Mouse (Mus musculus): ENCODE data around the gene Gm38392. TPM values are rescaled to one million over a fixed set of nuclear protein-coding genes. Genes with fewer than 3 reads are reported as not detected.

Gm38392 gene
- polyA plus RNA-seq, 1 experiment from 2014 or later, result 0.26 TPM

GRCm38 (mm10) chr3:88215553-88216004, 71.4 kb downstream of the Gm38392 start:
- H3K4me3 ChIP-seq, result peak overlapping the region; percentile 24; the same call in 1 of the 2 replicates

GRCm38 (mm10) chr3:88214971-88215552, 71.9 kb downstream of the Gm38392 start:
- WGBS, result under 1% methylated on average over 48 of the region's 48 CpGs
- H3K4me3 ChIP-seq, result peak overlapping the region; percentile 24
- no peak for DNase-seq (ENCODE audit: low spot score)
- H3K9me3 ChIP-seq (replicated peaks), result no peaks in the 10 kb centered on the region
- H3K4me1 ChIP-seq, result peaks cover 18% of the 10 kb centered on the region
- no peak overlapping the region for H3K27ac ChIP-seq
- H3K36me3 ChIP-seq, result no peaks in the 10 kb centered on the region
- peaks cover 100% of the 10 kb centered on the region for H3K27me3 ChIP-seq (ENCODE audit: low read depth, poor library complexity, severe bottlenecking)

More at GRCm38 (mm10) chr3:88215553-88216004, 71.4 kb downstream of the Gm38392 start:
- peaks cover 100% of the 10 kb centered on the region for H3K27me3 ChIP-seq (ENCODE audit: low read depth, poor library complexity, severe bottlenecking)
- H3K27ac ChIP-seq, result no peak overlapping the region
- under 1% methylated on average over 23 of the region's 23 CpGs for WGBS
- H3K4me1 ChIP-seq, result peaks cover 18% of the 10 kb centered on the region
- H3K36me3 ChIP-seq, result no peaks in the 10 kb centered on the region
- DNase-seq (ENCODE audit: low spot score), result peak; percentile 59
- no peaks in the 10 kb centered on the region for H3K9me3 ChIP-seq (replicated peaks)

- DNase-seq (ENCODE audit: low spot score), result no peak
- 2% methylated on average over 42 of the region's 42 CpGs for WGBS
Observed at GRCm38 (mm10) chr3:88214197-88214938, 72.6 kb downstream of the Gm38392 start.

GRCm38 (mm10) chr3:88213019-88213418, 74.0 kb downstream of the Gm38392 start:
- no peak for DNase-seq (ENCODE audit: low spot score)
- Histone ChIP-seq H3K27ac (no peak overlapping the region), H3K9me3 (replicated peaks) (no peaks in the 10 kb centered on the region), H3K4me1 (peaks cover 21% of the 10 kb centered on the region), H3K27me3 (ENCODE audit: low read depth, poor library complexity, severe bottlenecking) (peaks cover 100% of the 10 kb centered on the region), H3K4me3 (no peak overlapping the region), H3K36me3 (no peaks in the 10 kb centered on the region)
- 3% methylated on average over 2 of the region's 2 CpGs for WGBS

More at GRCm38 (mm10) chr3:88214197-88214938, 72.6 kb downstream of the Gm38392 start:
- peaks cover 21% of the 10 kb centered on the region for H3K4me1 ChIP-seq
- H3K36me3 ChIP-seq, result no peaks in the 10 kb centered on the region
- no peak overlapping the region for H3K27ac ChIP-seq
- H3K4me3 ChIP-seq, result peak overlapping the region; percentile 24
- H3K9me3 ChIP-seq (replicated peaks), result no peaks in the 10 kb centered on the region
- peaks cover 100% of the 10 kb centered on the region for H3K27me3 ChIP-seq (ENCODE audit: low read depth, poor library complexity, severe bottlenecking)

- H3K36me3 ChIP-seq, result no peaks in the 10 kb centered on the region
- no peaks in the 10 kb centered on the region for H3K9me3 ChIP-seq (replicated peaks)
- no peak for DNase-seq (ENCODE audit: low spot score)
- H3K4me1 ChIP-seq, result peaks cover 25% of the 10 kb centered on the region
- H3K4me3 ChIP-seq, result no peak overlapping the region
- peaks cover 100% of the 10 kb centered on the region for H3K27me3 ChIP-seq (ENCODE audit: low read depth, poor library complexity, severe bottlenecking)
- WGBS, result 9% methylated on average over 1 of the region's 1 CpGs
- no peak overlapping the region for H3K27ac ChIP-seq
Observed at GRCm38 (mm10) chr3:88212356-88212755, 74.7 kb downstream of the Gm38392 start.

- Histone ChIP-seq H3K36me3 (no peaks in the 10 kb centered on the region), H3K9me3 (replicated peaks) (no peaks in the 10 kb centered on the region), H3K27me3 (ENCODE audit: low read depth, poor library complexity, severe bottlenecking) (peaks cover 100% of the 10 kb centered on the region), H3K4me1 (peaks cover 28% of the 10 kb centered on the region), H3K27ac (no peak overlapping the region), H3K4me3 (no peak overlapping the region)
- no peak for DNase-seq (ENCODE audit: low spot score)
- WGBS, result 15% methylated on average over 2 of the region's 2 CpGs
Observed at GRCm38 (mm10) chr3:88210918-88211317, 76.1 kb downstream of the Gm38392 start.

GRCm38 (mm10) chr3:88210121-88210520, 76.9 kb downstream of the Gm38392 start:
- Histone ChIP-seq H3K36me3 (no peaks in the 10 kb centered on the region), H3K27ac (no peak overlapping the region), H3K4me1 (peaks cover 28% of the 10 kb centered on the region), H3K4me3 (no peak overlapping the region), H3K9me3 (replicated peaks) (no peaks in the 10 kb centered on the region), H3K27me3 (ENCODE audit: low read depth, poor library complexity, severe bottlenecking) (peaks cover 100% of the 10 kb centered on the region)
- DNase-seq (ENCODE audit: low spot score), result no peak
- WGBS, result 22% methylated on average over 2 of the region's 2 CpGs

DNA sequence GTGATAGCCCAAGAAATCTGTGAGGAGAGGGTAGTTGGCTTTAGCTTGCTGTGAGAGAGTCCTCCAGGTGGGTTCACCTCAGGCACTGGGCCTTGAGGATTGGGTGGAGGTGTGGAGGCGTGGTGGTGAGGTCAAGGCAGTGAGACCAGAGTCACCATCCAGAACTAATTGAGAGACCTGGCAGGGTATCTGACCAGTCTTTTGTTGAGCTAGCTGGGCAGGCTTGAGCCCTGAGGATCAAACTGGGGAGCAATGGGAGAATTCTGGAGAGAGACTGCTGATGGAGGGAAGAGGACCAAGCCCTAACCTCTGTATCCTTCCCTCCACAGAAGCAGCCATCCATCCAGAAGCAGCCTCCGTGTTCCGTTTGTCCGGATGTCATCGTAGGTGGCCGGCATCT, 77.7 kb downstream of the Gm38392 start:
- Histone ChIP-seq H3K9me3 (replicated peaks) (no peaks in the 10 kb centered on the region), H3K36me3 (no peaks in the 10 kb centered on the region), H3K4me1 (peaks cover 20% of the 10 kb centered on the region), H3K4me3 (no peak overlapping the region), H3K27me3 (ENCODE audit: low read depth, poor library complexity, severe bottlenecking) (peaks cover 100% of the 10 kb centered on the region), H3K27ac (no peak overlapping the region)
- WGBS, result under 1% methylated on average over 6 of the region's 6 CpGs
- DNase-seq (ENCODE audit: low spot score), result no peak

DNA sequence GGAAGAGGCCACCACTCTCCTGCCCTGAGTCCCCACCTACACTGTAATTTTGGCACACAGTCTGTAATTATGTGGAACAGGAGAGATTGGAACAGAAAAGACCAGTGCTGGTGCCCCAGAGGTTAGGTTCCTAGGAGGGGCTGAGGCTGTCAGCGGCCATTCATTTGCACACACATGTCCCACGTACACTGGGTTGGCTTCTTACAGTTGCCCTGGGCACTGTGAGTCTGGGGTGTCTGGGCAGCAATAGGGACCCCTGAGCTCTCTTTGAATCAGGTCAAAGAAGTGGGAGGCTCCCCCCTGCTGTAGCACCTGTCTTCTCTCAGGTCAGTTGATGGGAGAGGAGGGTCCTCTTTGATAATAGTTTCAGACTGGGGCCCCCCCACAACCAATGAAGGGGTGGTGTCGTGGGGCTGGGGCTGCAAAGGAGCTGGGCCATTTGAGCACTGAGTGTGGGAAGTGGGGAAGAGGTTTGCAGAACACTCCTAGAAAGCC, 78.7 kb downstream of the Gm38392 start:
- Histone ChIP-seq H3K27ac (no peak overlapping the region), H3K36me3 (no peaks in the 10 kb centered on the region), H3K4me1 (peaks cover 19% of the 10 kb centered on the region), H3K9me3 (replicated peaks) (no peaks in the 10 kb centered on the region), H3K27me3 (ENCODE audit: low read depth, poor library complexity, severe bottlenecking) (peaks cover 100% of the 10 kb centered on the region), H3K4me3 (no peak overlapping the region)
- DNase-seq (ENCODE audit: low spot score), result no peak
- 4% methylated on average over 3 of the region's 3 CpGs for WGBS

GRCm38 (mm10) chr3:88207451-88208100, 79.4 kb downstream of the Gm38392 start:
- WGBS, result 2% methylated on average over 15 of the region's 15 CpGs
- H3K27me3 ChIP-seq (ENCODE audit: low read depth, poor library complexity, severe bottlenecking), result peaks cover 100% of the 10 kb centered on the region
- H3K27ac ChIP-seq, result no peak overlapping the region
- no peaks in the 10 kb centered on the region for H3K36me3 ChIP-seq
- H3K9me3 ChIP-seq (replicated peaks), result no peaks in the 10 kb centered on the region
- DNase-seq (ENCODE audit: low spot score), result no peak
- H3K4me3 ChIP-seq, result no peak overlapping the region
- H3K4me1 ChIP-seq, result peaks cover 19% of the 10 kb centered on the region

DNA sequence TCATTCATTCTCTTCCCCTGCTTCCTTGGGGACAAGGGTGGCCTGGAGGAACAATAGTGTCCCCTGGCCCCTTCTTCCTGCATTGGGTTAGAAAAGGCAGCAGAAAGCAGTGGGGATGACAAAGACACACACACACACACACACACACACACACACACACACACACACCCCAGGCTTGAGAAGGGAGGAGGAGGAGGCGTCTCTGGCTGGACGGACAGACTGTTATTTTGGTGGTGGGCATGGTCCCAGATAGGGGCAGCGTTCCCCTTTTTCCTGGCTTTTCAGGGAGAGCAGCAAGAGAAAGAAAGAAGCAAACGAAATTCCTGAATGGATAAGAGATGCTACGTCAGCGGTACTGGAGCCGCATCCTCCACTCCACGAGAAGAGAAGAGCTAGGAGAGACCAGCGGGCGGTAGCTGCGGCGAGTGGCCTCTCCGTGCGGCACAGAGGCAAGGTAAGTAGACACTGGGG, 80.1 kb downstream of the Gm38392 start:
- Histone ChIP-seq H3K36me3 (no peaks in the 10 kb centered on the region), H3K9me3 (replicated peaks) (no peaks in the 10 kb centered on the region), H3K4me3 (no peak overlapping the region), H3K4me1 (peaks cover 19% of the 10 kb centered on the region), H3K27me3 (ENCODE audit: low read depth, poor library complexity, severe bottlenecking) (peaks cover 100% of the 10 kb centered on the region), H3K27ac (no peak overlapping the region)
- DNase-seq (ENCODE audit: low spot score), result no peak
- 2% methylated on average over 14 of the region's 14 CpGs for WGBS

DNA sequence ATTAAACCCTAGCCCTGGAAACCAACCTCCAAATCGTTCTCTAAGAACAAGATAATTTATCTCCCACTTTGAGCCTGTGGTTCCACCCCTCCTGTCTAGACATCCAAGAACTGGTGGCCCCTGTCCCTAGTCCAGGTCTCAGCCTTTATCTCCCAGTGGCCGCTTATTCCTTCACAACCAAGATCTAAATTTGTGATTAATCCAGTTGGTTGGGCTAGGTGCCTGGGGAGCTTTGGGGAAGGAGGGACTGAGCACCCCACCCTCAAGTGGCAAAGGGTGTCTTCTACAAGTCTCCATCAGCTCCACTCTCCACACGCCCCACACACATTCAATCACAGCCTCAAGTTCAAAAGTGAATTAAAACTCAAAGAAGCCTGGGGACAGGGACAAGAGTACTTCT, 80.5 kb downstream of the Gm38392 start:
- H3K4me3 ChIP-seq, result no peak overlapping the region
- H3K27me3 ChIP-seq (ENCODE audit: low read depth, poor library complexity, severe bottlenecking), result peaks cover 100% of the 10 kb centered on the region
- DNase-seq (ENCODE audit: low spot score), result no peak
- H3K27ac ChIP-seq, result no peak overlapping the region
- H3K4me1 ChIP-seq, result peaks cover 19% of the 10 kb centered on the region
- no peaks in the 10 kb centered on the region for H3K36me3 ChIP-seq
- H3K9me3 ChIP-seq (replicated peaks), result no peaks in the 10 kb centered on the region
- WGBS, result 6% methylated on average over 3 of the region's 3 CpGs

Data from limb, embryonic 10.5 days (tissue).